In the genomic region with DNA sequence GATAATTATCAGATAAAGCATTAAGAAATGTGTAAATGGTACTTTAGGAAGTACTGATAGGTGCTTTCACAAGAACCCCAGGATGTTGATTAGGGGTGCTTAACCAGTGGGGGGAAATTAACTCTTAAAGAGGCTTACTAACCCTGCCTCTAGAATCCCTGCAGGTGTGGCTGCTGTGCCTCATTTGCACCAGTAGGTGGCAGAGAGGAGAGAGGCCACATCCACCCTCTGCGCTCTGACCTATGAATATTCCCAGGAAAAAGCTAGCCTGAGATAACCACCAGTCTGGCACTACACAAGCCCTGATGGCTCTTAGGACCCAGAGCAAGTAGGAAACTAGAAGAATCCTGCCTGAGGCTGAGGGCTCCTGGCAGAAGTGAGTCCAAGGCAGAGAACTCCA, we compare ENCODE assay signal across 9 mouse cellular contexts. TPM values are rescaled to one million over a fixed set of nuclear protein-coding genes. Genes with fewer than 3 reads are reported as not detected.
DNase-seq lines count a peak whose midpoint lies in the region; ATAC-seq lines count a peak whose summit lies in the region.
"Had no signal": no experiment of that assay in that cellular context is flagged by ENCODE, and none has a peak within 500 bp of the region (broad histone marks: within the 10 kb centered on the region; RNA-seq: fewer than 3 reads in every experiment).

No protein-coding gene starts in this region.

- ATAC-seq in cerebellum, adult (ENCODE audit: insufficient number of reproducible peaks, low FRiP score, low TSS enrichment): peak; percentile 23; the same call in 1 of the 2 replicates
- ATAC-seq in midbrain, embryonic 11.5 days (ENCODE audit: low FRiP score): peak; percentile 50; the same call in 1 of the 2 replicates
- ATAC-seq in midbrain, embryonic 16.5 days: no peak
- peak; percentile 46; the same call in 1 of the 2 replicates for ATAC-seq in megakaryocyte-erythroid progenitor cell, adult 5-6 weeks (replicated peaks; ENCODE audit: low FRiP score, low TSS enrichment, poor library complexity, severe bottlenecking)

- H3K4me3 ChIP-seq in midbrain, embryonic 11.5 days (ENCODE audit: low read depth, low read length): no peak overlapping the region
- no peak overlapping the region for H3K4me3 ChIP-seq in midbrain, embryonic 16.5 days (ENCODE audit: low read depth, low read length)
- H3K4me3 ChIP-seq: myocyte had no signal

- H3K27me3 ChIP-seq in midbrain, embryonic 11.5 days (ENCODE audit: control insufficient read depth, insufficient read depth, low read length): no peaks in the 10 kb centered on the region
- no peaks in the 10 kb centered on the region for H3K27me3 ChIP-seq in midbrain, embryonic 16.5 days (ENCODE audit: control insufficient read depth, insufficient read depth, low read depth, low read length)

- 22% methylated on average over 1 of the region's 1 CpGs for WGBS in midbrain, embryonic 11.5 days
- WGBS in midbrain, embryonic 16.5 days: 19% methylated on average over 1 of the region's 1 CpGs

- H3K36me3 ChIP-seq in midbrain, embryonic 11.5 days (ENCODE audit: control insufficient read depth, insufficient read depth, low read length): no peaks in the 10 kb centered on the region
- no peaks in the 10 kb centered on the region for H3K36me3 ChIP-seq in midbrain, embryonic 16.5 days (ENCODE audit: control insufficient read depth, insufficient read depth, low read length)

- no peak overlapping the region for H3K27ac ChIP-seq in midbrain, embryonic 11.5 days (ENCODE audit: low read depth, low read length)
- H3K27ac ChIP-seq in midbrain, embryonic 16.5 days (ENCODE audit: low read length): no peak overlapping the region

- peaks cover 3% of the 10 kb centered on the region; the same call in 1 of the 2 replicates for H3K9me3 ChIP-seq in midbrain, embryonic 11.5 days (ENCODE audit: control insufficient read depth, low read length)
- H3K9me3 ChIP-seq in midbrain, embryonic 16.5 days (replicated peaks; ENCODE audit: control insufficient read depth, low read length, poor library complexity, severe bottlenecking): no peaks in the 10 kb centered on the region

- no peak overlapping the region for H3K4me2 ChIP-seq in midbrain, embryonic 11.5 days
- H3K4me2 ChIP-seq in midbrain, embryonic 16.5 days (ENCODE audit: low read length): no peak overlapping the region

- no peak overlapping the region for H3K9ac ChIP-seq in midbrain, embryonic 11.5 days (ENCODE audit: low read length)
- no peak overlapping the region for H3K9ac ChIP-seq in midbrain, embryonic 16.5 days (ENCODE audit: low read depth, low read length)

- DNase-seq in cerebellum, adult 11 months: no peak
- peak; percentile 86 for DNase-seq in midbrain, embryonic 11.5 days (ENCODE audit: low spot score, missing footprints)
- DNase-seq in induced T-regulatory cell, adult 2 months (ENCODE audit: low read depth): peak; percentile 29
- DNase-seq in right cerebral cortex, postnatal 36 days (ENCODE audit: low spot score in 2 of 2): no peak
- DNase-seq in urinary bladder, postnatal 14 days (ENCODE audit: low spot score): no peak

- H3K4me1 ChIP-seq in midbrain, embryonic 11.5 days (ENCODE audit: control insufficient read depth, insufficient read depth, low read length): no peaks in the 10 kb centered on the region
- H3K4me1 ChIP-seq in midbrain, embryonic 16.5 days (ENCODE audit: control insufficient read depth, insufficient read depth, low read length): no peaks in the 10 kb centered on the region

RNA-seq across cellular contexts. Expression of a gene that starts 30.4 kb away (rescaled TPM):
- not detected in 2 replicates for polyA plus RNA-seq in midbrain, embryonic 11.5 days (2014; fragmentation: Nextera tagmentation; extraction: Ambion mirVana)
- not detected in 2 replicates for polyA plus RNA-seq in midbrain, embryonic 16.5 days (2015; fragmentation: Nextera tagmentation; extraction: Ambion mirVana)
- total RNA-seq in megakaryocyte-erythroid progenitor cell, adult 5-6 weeks (2014; fragmentation: Nextera tagmentation): not detected in 2 replicates
- total RNA-seq in megakaryocyte-erythroid progenitor cell, adult 5-6 weeks (2017): not detected in 2 replicates

RNA-seq across cellular contexts. Expression of a gene that starts 49.3 kb away (rescaled TPM):
- 29.3 and 33.0 TPM in 2 replicates for polyA plus RNA-seq in midbrain, embryonic 11.5 days (2014; fragmentation: Nextera tagmentation; extraction: Ambion mirVana)
- 123 and 139 TPM in 2 replicates for polyA plus RNA-seq in midbrain, embryonic 16.5 days (2015; fragmentation: Nextera tagmentation; extraction: Ambion mirVana)
- 57.4 and 66.3 TPM in 2 replicates for total RNA-seq in megakaryocyte-erythroid progenitor cell, adult 5-6 weeks (2014; fragmentation: Nextera tagmentation)
- 32.6 and 51.1 TPM in 2 replicates for total RNA-seq in megakaryocyte-erythroid progenitor cell, adult 5-6 weeks (2017)

RNA-seq across cellular contexts. Expression of a gene that starts 49.3 kb away (rescaled TPM):
- polyA plus RNA-seq in midbrain, embryonic 11.5 days (2014; fragmentation: Nextera tagmentation; extraction: Ambion mirVana): 1.8 and 2.9 TPM in 2 replicates
- polyA plus RNA-seq in midbrain, embryonic 16.5 days (2015; fragmentation: Nextera tagmentation; extraction: Ambion mirVana): 4.6 and 5.5 TPM in 2 replicates
- total RNA-seq in megakaryocyte-erythroid progenitor cell, adult 5-6 weeks (2014; fragmentation: Nextera tagmentation): 109 and 112 TPM in 2 replicates
- 109 and 149 TPM in 2 replicates for total RNA-seq in megakaryocyte-erythroid progenitor cell, adult 5-6 weeks (2017)

Comparison
In these comparisons a context has a peak if more than half of its experiments do, and no peak if none do; other contexts are left out.
1. DNase-seq: peak in midbrain, embryonic 11.5 days (single experiment) and induced T-regulatory cell, adult 2 months (single experiment); none in cerebellum, adult 11 months (single experiment), right cerebral cortex, postnatal 36 days (0 of 2) and urinary bladder, postnatal 14 days (single experiment).